Comparison of ENCODE assay signal across 9 mouse cellular contexts in genomic region chr16:17254005-17254597, GRCm38 (mm10). TPM values are rescaled to one million over a fixed set of nuclear protein-coding genes. Genes with fewer than 3 reads are reported as not detected.
DNase-seq lines count a peak whose midpoint lies in the region; ATAC-seq and TF ChIP-seq lines count a peak whose summit lies in the region.
"Had no signal": no experiment of that assay in that cellular context is flagged by ENCODE, and none has a peak within 500 bp of the region (broad histone marks: within the 10 kb centered on the region; RNA-seq: fewer than 3 reads in every experiment).

No protein-coding gene starts in this region.

- H3K4me1 ChIP-seq in kidney, embryonic 16.5 days (ENCODE audit: insufficient read depth, low read length): peaks cover 44% of the 10 kb centered on the region
- H3K4me1 ChIP-seq in G1E (ENCODE audit: insufficient read depth, low read depth, low read length): peaks cover 95% of the 10 kb centered on the region
- peaks cover 44 to 45% of the 10 kb centered on the region in 2 experiments for H3K4me1 ChIP-seq in liver, embryonic 14.5 days (replicated peaks; ENCODE audit: control insufficient read depth in 2 of 2, insufficient read depth in 2 of 2, low read length in 1 of 2)

- WGBS in kidney, embryonic 16.5 days: 39% methylated on average over 4 of the region's 4 CpGs
- WGBS in liver, embryonic 14.5 days (ENCODE audit: insufficient replicate concordance): 74% methylated on average over 4 of the region's 4 CpGs

- no peak for TF ChIP-seq CTCF in G1E (IDR thresholded peaks at IDR 0.05; ENCODE audit: low read depth, low read length)
- no peak for TF ChIP-seq CTCF in liver, embryonic 14.5 days (IDR thresholded peaks at IDR 0.05; ENCODE audit: low read depth)

- H3K27me3 ChIP-seq in kidney, embryonic 16.5 days (ENCODE audit: insufficient read depth, low read length): no peaks in the 10 kb centered on the region
- H3K27me3 ChIP-seq in G1E (ENCODE audit: insufficient read depth, low read length): no peaks in the 10 kb centered on the region
- H3K27me3 ChIP-seq in liver, embryonic 14.5 days (ENCODE audit: control insufficient read depth, insufficient read depth, low read length): no peaks in the 10 kb centered on the region

- H3K36me3 ChIP-seq in kidney, embryonic 16.5 days (ENCODE audit: insufficient read depth, low read length): peaks cover 24% of the 10 kb centered on the region
- H3K36me3 ChIP-seq in G1E (replicated peaks): peaks cover 63% of the 10 kb centered on the region
- H3K36me3 ChIP-seq in liver, embryonic 14.5 days (replicated peaks; ENCODE audit: control insufficient read depth, insufficient read depth, low read depth): no peaks in the 10 kb centered on the region; the same call in 1 of the 2 replicates

- H3K4me2 ChIP-seq in kidney, embryonic 16.5 days (replicated peaks; ENCODE audit: low read depth, low read length): no peak overlapping the region
- H3K4me2 ChIP-seq in liver, embryonic 14.5 days (ENCODE audit: low read depth): peak overlapping the region; percentile 26; the same call in 1 of the 2 replicates

- no peak overlapping the region for H3K9ac ChIP-seq in kidney, embryonic 16.5 days (replicated peaks; ENCODE audit: low read length)
- no peak overlapping the region for H3K9ac ChIP-seq in liver, embryonic 14.5 days (replicated peaks)

- no peak for ATAC-seq in kidney, embryonic 16.5 days (ENCODE audit: low FRiP score, low TSS enrichment)
- ATAC-seq in G1E (ENCODE audit: extremely low read depth, insufficient number of reproducible peaks, low FRiP score, poor library complexity, severe bottlenecking): no peak
- no peak for ATAC-seq in liver, embryonic 14.5 days (ENCODE audit: insufficient read depth)

- H3K27ac ChIP-seq in kidney, embryonic 16.5 days (ENCODE audit: low read length): no peak overlapping the region
- H3K27ac ChIP-seq in liver, embryonic 14.5 days: no peak overlapping the region

- TF ChIP-seq EP300 in liver, embryonic 14.5 days (IDR thresholded peaks at IDR 0.05; ENCODE audit: low read depth): no peak

- H3K9me3 ChIP-seq in kidney, embryonic 16.5 days (ENCODE audit: low read length): no peaks in the 10 kb centered on the region
- no peaks in the 10 kb centered on the region for H3K9me3 ChIP-seq in G1E (replicated peaks)
- H3K9me3 ChIP-seq in liver, embryonic 14.5 days (ENCODE audit: control insufficient read depth, low read length): no peaks in the 10 kb centered on the region

- H3K4me3 ChIP-seq in kidney, embryonic 16.5 days (ENCODE audit: low read length): no peak overlapping the region
- peak overlapping the region; percentile 66 for H3K4me3 ChIP-seq in G1E (ENCODE audit: low read depth, low read length)
- H3K4me3 ChIP-seq in liver, embryonic 14.5 days (ENCODE audit: insufficient read depth in 1 of 2, low read depth in 2 of 2, low read length in 2 of 2): no peak overlapping the region

- peak; percentile 43 for DNase-seq in kidney, adult 11 months
- no peak for DNase-seq in G1E (ENCODE audit: low spot score)
- DNase-seq in embryo, embryonic 11 days: peak; percentile 37
- DNase-seq in liver, embryonic 14.5 days (ENCODE audit: low read depth in 3 of 3, low spot score in 3 of 3): no peak
- no peak for DNase-seq in layer of hippocampus, adult 8-10 months (ENCODE audit: low spot score in 2 of 2)
- DNase-seq in cerebellum, postnatal 25 days: no peak
- DNase-seq: lung, postnatal 4 days; thymus, postnatal 25 days had no signal

RNA-seq across cellular contexts. Expression of gene Hic2, which starts 20.7 kb away (rescaled TPM):
- polyA plus RNA-seq in kidney, embryonic 16.5 days (2015; fragmentation: Nextera tagmentation; extraction: Ambion mirVana): 4.9 and 5.4 TPM in 2 replicates
- total RNA-seq in G1E (2014; fragmentation: Nextera tagmentation): 25.1 and 25.6 TPM in 2 replicates
- 14.8 and 15.1 TPM in 2 replicates for total RNA-seq in G1E (2017)
- polyA plus RNA-seq in G1E (2012): 21.4 and 22.0 TPM in 2 replicates
- 2.0 and 2.2 TPM in 2 replicates for polyA plus RNA-seq in liver, embryonic 14.5 days (2012; rRNA removed)
- polyA plus RNA-seq in liver, embryonic 14.5 days (2014; fragmentation: Nextera tagmentation; extraction: Ambion mirVana): 2.0 TPM in 2 replicates
- 1 to 10 TPM; 4.1 to 7.2 (median 6.5) TPM for total RNA-seq in layer of hippocampus, adult 8-10 months (2022)

RNA-seq across cellular contexts. Expression of gene Tmem191c, which starts 21.8 kb away (rescaled TPM):
- polyA plus RNA-seq in kidney, embryonic 16.5 days (2015; fragmentation: Nextera tagmentation; extraction: Ambion mirVana): 19.2 and 19.4 TPM in 2 replicates
- total RNA-seq in G1E (2014; fragmentation: Nextera tagmentation) (4.5 and 5.1 TPM in 2 replicates), G1E (2017) (21.6 and 23.4 TPM in 2 replicates)
- polyA plus RNA-seq in G1E (2012): 27.8 and 32.7 TPM in 2 replicates
- 2.9 and 4.3 TPM in 2 replicates for polyA plus RNA-seq in liver, embryonic 14.5 days (2012; rRNA removed)
- 1.6 TPM in 2 replicates for polyA plus RNA-seq in liver, embryonic 14.5 days (2014; fragmentation: Nextera tagmentation; extraction: Ambion mirVana)
- total RNA-seq in layer of hippocampus, adult 8-10 months (2022): 100 to 1,000 TPM in 2 of 4 experiments, 10 to 100 TPM in 2; 85.5 to 112 (median 94.2) TPM

RNA-seq across cellular contexts. Expression of gene Rimbp3, which starts 45.7 kb away (rescaled TPM):
- polyA plus RNA-seq in kidney, embryonic 16.5 days (2015; fragmentation: Nextera tagmentation; extraction: Ambion mirVana): 0.36 and 0.51 TPM in 2 replicates
- total RNA-seq in G1E (2014; fragmentation: Nextera tagmentation): 5.6 TPM in 2 replicates
- total RNA-seq in G1E (2017): 1.6 and 2.1 TPM in 2 replicates
- polyA plus RNA-seq in G1E (2012): 1.5 and 1.7 TPM in 2 replicates
- 0.01 and 0.03 TPM in 2 replicates for polyA plus RNA-seq in liver, embryonic 14.5 days (2012; rRNA removed)
- polyA plus RNA-seq in liver, embryonic 14.5 days (2014; fragmentation: Nextera tagmentation; extraction: Ambion mirVana): 0.05 and 0.06 TPM in 2 replicates
- 1 to 10 TPM; 2.8 to 3.8 (median 3.5) TPM for total RNA-seq in layer of hippocampus, adult 8-10 months (2022)

RNA-seq across cellular contexts. Expression of gene Ube2l3, which starts 51.7 kb away (rescaled TPM):
- polyA plus RNA-seq in kidney, embryonic 16.5 days (2015; fragmentation: Nextera tagmentation; extraction: Ambion mirVana): 332 and 350 TPM in 2 replicates
- total RNA-seq in G1E (2014; fragmentation: Nextera tagmentation) (356 and 455 TPM in 2 replicates), G1E (2017) (143 and 176 TPM in 2 replicates)
- polyA plus RNA-seq in G1E (2012): 96.3 and 111 TPM in 2 replicates
- polyA plus RNA-seq in liver, embryonic 14.5 days (2012; rRNA removed): 34.6 and 65.1 TPM in 2 replicates
- 208 and 218 TPM in 2 replicates for polyA plus RNA-seq in liver, embryonic 14.5 days (2014; fragmentation: Nextera tagmentation; extraction: Ambion mirVana)
- total RNA-seq in layer of hippocampus, adult 8-10 months (2022): 100 to 1,000 TPM; 126 to 157 (median 142) TPM

Comparison
In these comparisons a context has a peak if more than half of its experiments do, and no peak if none do; other contexts are left out.
1. DNase-seq: peak in kidney, adult 11 months (single experiment) and embryo, embryonic 11 days (single experiment); none in G1E (single experiment), liver, embryonic 14.5 days (0 of 3), layer of hippocampus, adult 8-10 months (0 of 2) and cerebellum, postnatal 25 days (0 of 2).